Mouse (Mus musculus): ENCODE measurements around the gene Eras. TPM values are rescaled to one million over a fixed set of nuclear protein-coding genes. Genes with fewer than 3 reads are reported as not detected.

Eras gene
- polyA plus RNA-seq, 1 experiment: not detected

- peak within 1 kb of the TSS; percentile 49; the same call in 1 of the 2 replicates for H3K27ac ChIP-seq (ENCODE audit: insufficient read depth, low read depth, low read length)
- H3K4me1 ChIP-seq (ENCODE audit: control insufficient read depth, insufficient read depth, insufficient read length, low read length): no peaks in the 10 kb centered on the region; the same call in 1 of the 2 replicates
- no peak; the same call in 1 of the 2 replicates for TF ChIP-seq POLR2A (IDR thresholded peaks at IDR 0.05; ENCODE audit: low read depth, low read length)
- TF ChIP-seq CTCF (IDR thresholded peaks at IDR 0.05; ENCODE audit: extremely low read depth, insufficient read length, insufficient replicate concordance, low read depth, low read length): no peak
- 11% methylated on average over 49 of the region's 49 CpGs for WGBS
- H3K36me3 ChIP-seq (ENCODE audit: control insufficient read depth, insufficient read depth, low read length): peaks cover 3% of the 10 kb centered on the region; the same call in 1 of the 2 replicates
- H3K4me3 ChIP-seq (ENCODE audit: low read depth, low read length): peak within 1 kb of the TSS; percentile 86
- no peaks in the 10 kb centered on the region for H3K27me3 ChIP-seq (ENCODE audit: control insufficient read depth, insufficient read depth, low read length)
Measured at GRCm38 (mm10) chrX:7883841-7884567, 44.4 kb downstream of the Eras start, which contains the start of gene Slc35a2. Gene Slc35a2 (plus strand): TSS chrX:7884028.

- 23% methylated on average over 11 of the region's 11 CpGs for WGBS
- Histone ChIP-seq H3K27ac (ENCODE audit: insufficient read depth, low read depth, low read length) (no peak overlapping the region), H3K4me3 (ENCODE audit: low read depth, low read length) (0 out of 2 replicates have a peak overlapping the region, but pooled peaks have one; percentile 11), H3K4me1 (ENCODE audit: control insufficient read depth, insufficient read depth, insufficient read length, low read length) (peaks cover 3% of the 10 kb centered on the region; the same call in 1 of the 2 replicates), H3K27me3 (ENCODE audit: control insufficient read depth, insufficient read depth, low read length) (no peaks in the 10 kb centered on the region), H3K36me3 (ENCODE audit: control insufficient read depth, insufficient read depth, low read length) (0 out of 2 replicates have a peak, but pooled peaks cover 2% of the 10 kb centered on the region)
- TF ChIP-seq POLR2A (IDR thresholded peaks at IDR 0.05; ENCODE audit: low read depth, low read length) (no peak), CTCF (IDR thresholded peaks at IDR 0.05; ENCODE audit: extremely low read depth, insufficient read length, insufficient replicate concordance, low read depth, low read length) (peak; percentile 35; the same call in 1 of the 2 replicates)
Measured at GRCm38 (mm10) chrX:7879819-7880218, 48.6 kb downstream of the Eras start.

GRCm38 (mm10) chrX:7878495-7878894, 49.9 kb downstream of the Eras start:
- 13% methylated on average over 21 of the region's 21 CpGs for WGBS
- H3K4me3 ChIP-seq (ENCODE audit: low read depth, low read length): peak overlapping the region; percentile 80
- H3K36me3 ChIP-seq (ENCODE audit: control insufficient read depth, insufficient read depth, low read length): peaks cover 7% of the 10 kb centered on the region; the same call in 1 of the 2 replicates
- H3K27me3 ChIP-seq (ENCODE audit: control insufficient read depth, insufficient read depth, low read length): no peaks in the 10 kb centered on the region
- TF ChIP-seq CTCF (IDR thresholded peaks at IDR 0.05; ENCODE audit: extremely low read depth, insufficient read length, insufficient replicate concordance, low read depth, low read length): no peak
- TF ChIP-seq POLR2A (IDR thresholded peaks at IDR 0.05; ENCODE audit: low read depth, low read length): no peak
- H3K4me1 ChIP-seq (ENCODE audit: control insufficient read depth, insufficient read depth, insufficient read length, low read length): peaks cover 3% of the 10 kb centered on the region; the same call in 1 of the 2 replicates
- H3K27ac ChIP-seq (ENCODE audit: insufficient read depth, low read depth, low read length): peak overlapping the region; percentile 26; the same call in 1 of the 2 replicates

GRCm38 (mm10) chrX:7878007-7878419, 50.4 kb downstream of the Eras start, which contains the start of gene Pim2:
Gene Pim2 (plus strand): TSS chrX:7878262.
- H3K4me3 ChIP-seq (ENCODE audit: low read depth, low read length): peak within 1 kb of the TSS; percentile 80
- WGBS: 12% methylated on average over 20 of the region's 38 CpGs
- H3K27me3 ChIP-seq (ENCODE audit: control insufficient read depth, insufficient read depth, low read length): no peaks in the 10 kb centered on the region
- TF ChIP-seq CTCF (IDR thresholded peaks at IDR 0.05; ENCODE audit: extremely low read depth, insufficient read length, insufficient replicate concordance, low read depth, low read length): no peak
- TF ChIP-seq POLR2A (IDR thresholded peaks at IDR 0.05; ENCODE audit: low read depth, low read length): peak; percentile 76; the same call in 1 of the 2 replicates
- H3K36me3 ChIP-seq (ENCODE audit: control insufficient read depth, insufficient read depth, low read length): peaks cover 12% of the 10 kb centered on the region; the same call in 1 of the 2 replicates
- H3K27ac ChIP-seq (ENCODE audit: insufficient read depth, low read depth, low read length): peak within 1 kb of the TSS; percentile 26
- H3K4me1 ChIP-seq (ENCODE audit: control insufficient read depth, insufficient read depth, insufficient read length, low read length): peaks cover 3% of the 10 kb centered on the region; the same call in 1 of the 2 replicates

Other genes with a start within 250 kb of the Eras start
- gene Magix, start 247.4 kb downstream of the Eras start, polyA plus RNA-seq (2012; rRNA removed): 0.90 and 1.5 TPM in 2 replicates
- 2.3 and 3.6 TPM in 2 replicates for gene Gpkow, start 231.5 kb downstream of the Eras start, polyA plus RNA-seq (2012; rRNA removed)
- 14.9 and 33.6 TPM in 2 replicates for gene Wdr45, start 214.3 kb downstream of the Eras start, polyA plus RNA-seq (2012; rRNA removed)
- gene Gm45208, start 206.4 kb downstream of the Eras start, polyA plus RNA-seq (2012; rRNA removed): 0.10 and 0.25 TPM in 2 replicates
- gene Praf2, start 200.2 kb downstream of the Eras start, polyA plus RNA-seq (2012; rRNA removed): 36.5 and 46.2 TPM in 2 replicates
- 16.3 and 65.1 TPM in 2 replicates for gene Ccdc120, start 177.7 kb downstream of the Eras start, polyA plus RNA-seq (2012; rRNA removed)
- gene Tfe3, start 166.0 kb downstream of the Eras start, polyA plus RNA-seq (2012; rRNA removed): 19.5 and 23.0 TPM in 2 replicates
- gene Gripap1, start 138.8 kb downstream of the Eras start, polyA plus RNA-seq (2012; rRNA removed): 13.0 and 23.2 TPM in 2 replicates
- gene Kcnd1, start 106.3 kb downstream of the Eras start, polyA plus RNA-seq (2012; rRNA removed): 0.72 and 1.3 TPM in 2 replicates
- gene Otud5, start 87.2 kb downstream of the Eras start, polyA plus RNA-seq (2012; rRNA removed): 22.0 and 45.8 TPM in 2 replicates
- gene Pim2, start 50.3 kb downstream of the Eras start, polyA plus RNA-seq (2012; rRNA removed): 6.8 and 14.5 TPM in 2 replicates
- 53.4 and 99.6 TPM in 2 replicates for gene Slc35a2, start 44.6 kb downstream of the Eras start, polyA plus RNA-seq (2012; rRNA removed)
- 15.0 and 31.7 TPM in 2 replicates for gene Pqbp1, start 29.3 kb downstream of the Eras start, polyA plus RNA-seq (2012; rRNA removed)
- gene Timm17b, start 29.2 kb downstream of the Eras start, polyA plus RNA-seq (2012; rRNA removed): 20.8 and 31.8 TPM in 2 replicates
- not detected in 2 replicates for gene Gm10491, start 20.8 kb downstream of the Eras start, polyA plus RNA-seq (2012; rRNA removed)
- gene Gm10490, start 19.1 kb downstream of the Eras start, polyA plus RNA-seq (2012; rRNA removed): not detected in 2 replicates
- gene Pcsk1n, start 8.8 kb downstream of the Eras start, polyA plus RNA-seq (2012; rRNA removed): 10.8 and 21.1 TPM in 2 replicates
- gene Hdac6, start 19.3 kb upstream of the Eras start, polyA plus RNA-seq (2012; rRNA removed): 5.8 and 11.0 TPM in 2 replicates
- gene Gata1, start 49.5 kb upstream of the Eras start, polyA plus RNA-seq (2012; rRNA removed): 0.25 and 0.47 TPM in 2 replicates
- gene Glod5, start 89.9 kb upstream of the Eras start, polyA plus RNA-seq (2012; rRNA removed): 10.0 and 20.4 TPM in 2 replicates
- gene Suv39h1, start 146.2 kb upstream of the Eras start, polyA plus RNA-seq (2012; rRNA removed): 4.5 and 9.2 TPM in 2 replicates
- gene Was, start 161.9 kb upstream of the Eras start, polyA plus RNA-seq (2012; rRNA removed): 2.9 and 6.0 TPM in 2 replicates
- gene Wdr13, start 204.3 kb upstream of the Eras start, polyA plus RNA-seq (2012; rRNA removed): 81.7 and 93.0 TPM in 2 replicates
- gene Rbm3, start 217.3 kb upstream of the Eras start, polyA plus RNA-seq (2012; rRNA removed): 22.2 and 31.7 TPM in 2 replicates
- gene Tbc1d25, start 247.6 kb upstream of the Eras start, polyA plus RNA-seq (2012; rRNA removed): 7.6 and 8.4 TPM in 2 replicates